Mouse (Mus musculus) heart, postnatal 10 days (tissue): ENCODE data around the gene Rbmxl1. TPM values are rescaled to one million over a fixed set of nuclear protein-coding genes. Genes with fewer than 3 reads are reported as not detected.
A peak's percentile ranks its signal among the peaks of the same experiment; 100 is the strongest.
"Not testable (repeated sequence)": the region's sequence is repeated elsewhere in the genome, so short reads cannot be mapped to it uniquely, and the experiment has no call there.

ENCODE experiments used
- DNase-seq, 2 experiments: peaks; one replicate each; pipeline ENCODE4 v3.0.0; 2021
- intact Hi-C: fragments of 180-260 bp; cut with DNase I; formaldehyde crosslinking; loops from one replicate; pipeline ENCODE4 v1.15.1; 2025
- total RNA-seq, 2 experiments: library from RNA; stranded (reverse); gene quantifications; 2 replicates each; pipeline ENCODE4 v1.2.3; 2021

The Rbmxl1 gene
- total RNA-seq, 2 experiments from 2014 or later, result 32.5 to 35.8 TPM

GRCm38 (mm10) chr8:78502706-78503105 lies 6.0 kb downstream of the Rbmxl1 start:
- DNase-seq, result no peak
- intact Hi-C loops, result loop anchor here (10.0 kb wide), 1 partner anchor 322 kb away; the partner anchor contains the start of gene Lsm6

- intact Hi-C loops, DNase-seq: not testable (repeated sequence)
Observed at GRCm38 (mm10) chr8:78496273-78496672, 12.4 kb downstream of the Rbmxl1 start.

- intact Hi-C loops, result no loop called here
- no peak for DNase-seq
Observed at GRCm38 (mm10) chr8:78493031-78493430, 15.7 kb downstream of the Rbmxl1 start.

- intact Hi-C loops, result no loop called here
- no peak for DNase-seq
Observed at GRCm38 (mm10) chr8:78489733-78490132, 19.0 kb downstream of the Rbmxl1 start.

- intact Hi-C loops, result no loop called here
- DNase-seq, result peak in 1 of 2 experiments; percentile 3
Observed at GRCm38 (mm10) chr8:78477051-78477829, 31.5 kb downstream of the Rbmxl1 start.

GRCm38 (mm10) chr8:78467889-78468288 lies 40.8 kb downstream of the Rbmxl1 start:
- intact Hi-C loops, result no loop called here
- no peak for DNase-seq

- DNase-seq, result no peak
- intact Hi-C loops, result no loop called here
Observed at GRCm38 (mm10) chr8:78463941-78464340, 44.8 kb downstream of the Rbmxl1 start.

- DNase-seq, result no peak
- intact Hi-C loops, result no loop called here
Observed at GRCm38 (mm10) chr8:78456441-78456840, 52.3 kb downstream of the Rbmxl1 start.

Other genes with a start within 250 kb of the Rbmxl1 start
- gene Pou4f2, start 72.3 kb downstream of the Rbmxl1 start, total RNA-seq, result not detected
- gene Slc10a7, start 448 bp upstream of the Rbmxl1 start, total RNA-seq, result 10 to 100 TPM; 10.7 to 11.7 TPM